Mouse (Mus musculus): ENCODE data around the gene Ddx49.

Ddx49 gene

DNA sequence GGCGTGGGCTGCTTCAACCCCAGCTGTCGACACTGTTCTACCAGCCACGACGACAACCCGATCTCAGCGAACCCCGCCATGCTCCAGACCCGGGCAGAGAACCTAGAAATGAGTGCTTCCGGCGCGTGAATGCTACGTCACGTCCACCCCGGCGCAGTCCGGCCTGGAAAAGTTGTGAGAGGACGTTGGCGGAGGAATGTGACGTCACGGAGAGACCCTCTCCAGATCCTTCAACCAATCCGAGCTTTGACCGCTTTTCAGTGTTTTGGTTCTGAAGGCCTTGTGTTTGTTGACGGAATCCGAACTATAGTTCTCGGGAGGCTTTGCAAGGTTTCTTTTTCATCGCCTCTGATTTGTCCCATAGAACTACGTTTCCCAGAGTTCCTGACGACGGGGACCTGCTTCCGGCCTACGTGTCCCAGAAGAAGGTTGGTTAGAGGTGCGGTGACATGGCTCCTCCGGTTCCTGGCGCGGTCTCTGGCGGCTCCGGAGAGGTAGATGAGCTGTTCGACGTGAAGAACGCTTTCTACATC, at the start of gene Ddx49, which contains the start of gene Cope:
Gene Ddx49, minus strand, starts transcription at position 132 of the 533 bp plus-strand sequence.
Gene Cope, plus strand, starts transcription at position 161 of the 533 bp plus-strand sequence.
- DNase-seq = peak; percentile 96

DNA sequence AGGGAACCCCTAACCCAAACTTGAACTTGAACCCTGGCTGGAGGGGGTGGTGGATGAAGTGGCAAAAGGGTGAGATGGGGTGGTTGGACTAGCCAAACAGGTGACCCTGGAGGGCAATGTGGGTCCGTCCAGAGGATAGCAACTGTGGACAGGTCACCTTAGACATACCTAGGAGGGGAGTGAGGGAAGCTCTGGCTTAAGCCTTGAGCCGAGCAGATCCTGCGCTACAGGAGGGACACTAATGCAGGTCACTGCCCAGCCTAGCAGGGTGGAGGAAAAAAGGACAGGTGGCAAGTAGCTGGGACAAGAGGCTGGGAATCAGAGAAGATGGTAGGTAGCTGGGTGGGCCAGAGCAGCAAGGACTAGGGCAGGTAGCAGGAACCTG, 49.7 kb upstream of the Ddx49 start:
- no peak for DNase-seq

DNA sequence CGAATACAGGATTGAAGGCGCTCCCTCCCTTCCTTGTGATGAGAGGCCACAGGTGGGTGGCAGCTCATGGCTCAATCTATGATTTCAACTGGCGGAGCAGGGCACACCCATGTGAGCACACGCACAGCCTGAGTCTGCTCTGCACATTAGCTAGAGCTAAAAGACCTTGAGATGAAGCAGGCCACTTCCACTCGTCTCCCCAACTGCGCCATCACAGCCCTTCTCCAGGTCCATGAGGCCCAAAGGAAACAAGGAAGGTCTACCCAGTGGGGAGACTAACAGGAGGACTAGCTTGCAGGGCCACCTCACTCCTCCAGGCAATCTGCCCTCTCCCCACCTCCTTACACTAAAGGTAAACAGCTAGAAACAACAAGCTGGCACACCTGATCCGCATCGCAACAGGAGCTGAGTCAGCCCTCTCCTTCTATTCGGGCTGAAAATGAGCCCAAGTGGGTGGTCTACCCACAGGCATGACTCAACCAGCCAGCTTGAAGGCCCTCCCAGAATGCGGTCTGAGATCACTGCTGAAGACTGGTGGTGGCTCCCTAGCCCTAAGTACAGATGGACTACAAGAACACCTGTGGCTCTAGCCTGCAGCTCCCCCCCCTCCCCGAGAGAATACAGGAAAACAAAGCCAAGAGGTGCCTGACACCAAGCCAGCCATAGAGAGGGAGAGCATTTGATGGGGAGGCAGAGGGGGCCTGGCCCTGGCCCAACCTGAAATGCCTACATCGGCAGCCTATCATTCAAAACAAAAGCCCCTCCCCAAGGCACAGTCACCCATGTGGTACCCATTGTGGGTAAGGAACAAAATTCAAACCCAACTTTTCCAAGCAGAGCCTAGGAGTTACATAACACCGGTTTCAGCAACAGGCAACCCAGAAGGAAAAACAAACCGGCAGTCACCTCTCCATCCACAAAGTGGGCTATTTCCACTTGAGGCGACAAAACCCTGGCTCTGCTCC, 49.0 kb upstream of the Ddx49 start:
- no peak for DNase-seq

DNA sequence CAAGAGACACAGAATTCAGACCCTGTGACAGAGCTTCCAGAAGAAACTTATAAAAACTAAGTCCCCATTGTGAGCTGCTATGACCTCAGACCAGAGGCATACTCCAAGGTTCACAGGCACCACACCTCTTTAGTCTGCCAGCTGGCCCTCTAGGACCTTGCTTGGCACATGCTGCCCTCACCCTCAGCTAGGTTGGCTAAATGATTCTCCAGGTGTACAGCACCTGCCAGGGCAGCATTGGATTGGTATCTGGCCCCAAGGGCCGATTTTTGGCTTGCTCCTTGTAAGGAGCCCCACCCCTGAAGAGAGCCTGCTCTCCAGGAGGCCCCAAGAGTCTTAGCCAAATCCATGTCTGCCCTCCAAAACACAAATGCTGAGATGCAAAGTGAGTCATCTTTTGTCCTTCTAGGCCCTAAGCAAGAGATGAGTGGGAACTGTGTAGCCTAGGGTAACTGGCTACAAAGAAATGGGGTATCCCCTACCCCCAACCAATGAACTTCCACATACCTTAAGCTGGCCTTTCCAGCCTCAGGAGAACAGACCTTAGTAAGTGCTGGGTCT, 45.7 kb upstream of the Ddx49 start:
- DNase-seq = no peak

DNA sequence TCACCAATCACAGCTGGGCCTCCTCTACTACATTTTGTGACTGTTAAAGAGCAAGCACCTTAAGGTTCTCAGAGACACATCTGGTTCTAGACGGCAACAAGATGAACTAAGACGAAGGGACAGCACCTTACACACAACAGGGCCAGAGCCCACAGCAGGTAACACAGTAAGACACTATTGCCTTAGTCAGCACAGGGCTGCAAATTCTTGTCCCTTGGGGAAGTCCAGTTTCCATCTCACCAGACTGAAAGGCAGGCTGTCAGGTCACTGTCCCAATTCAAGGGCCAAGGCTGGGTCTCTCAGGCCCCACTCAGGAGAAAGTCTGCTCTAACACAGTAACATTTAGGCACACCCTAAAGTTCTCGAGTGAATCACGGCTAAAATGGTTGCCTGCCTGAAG, 45.2 kb upstream of the Ddx49 start:
- DNase-seq = no peak

DNA sequence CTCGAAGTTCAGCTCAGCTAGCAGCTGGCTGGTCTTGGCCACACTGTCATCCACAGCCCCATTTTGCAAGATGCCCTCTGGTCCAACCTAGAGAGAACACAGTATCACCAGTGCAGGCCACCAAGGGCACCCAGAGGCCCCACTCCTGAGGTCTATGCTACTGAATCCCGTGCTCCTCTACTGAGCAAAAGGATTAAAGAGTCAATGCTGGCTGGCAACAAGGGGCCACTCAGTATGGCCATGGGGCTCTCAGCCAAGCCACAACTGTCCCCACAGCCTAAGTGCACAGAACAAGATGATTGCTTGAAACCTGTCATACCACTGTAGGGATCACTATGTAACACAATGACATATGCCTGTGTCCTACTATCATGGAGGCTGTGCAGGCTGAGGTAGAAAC, 42.0 kb upstream of the Ddx49 start:
- DNase-seq = no peak

DNA sequence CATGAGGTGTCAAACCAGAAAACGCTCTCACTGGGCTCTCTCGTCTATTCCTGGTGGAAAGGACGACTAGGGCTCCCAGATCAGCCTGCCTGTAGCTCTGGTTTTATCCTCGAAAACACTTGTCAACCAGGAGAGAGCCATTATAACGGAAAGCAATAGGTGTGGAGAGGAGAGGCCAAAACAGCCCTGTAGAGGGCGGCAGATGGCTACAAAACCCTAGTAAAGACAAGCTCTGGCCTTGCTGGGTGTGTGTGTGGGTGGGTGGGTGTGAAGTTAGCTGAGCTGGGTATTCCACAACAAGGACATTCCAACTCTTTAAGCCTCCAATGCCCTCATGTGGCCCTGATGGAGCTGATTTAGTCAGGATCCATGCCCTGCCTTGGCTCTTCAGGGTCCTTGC, 41.4 kb upstream of the Ddx49 start:
- DNase-seq = peak; percentile 45

DNA sequence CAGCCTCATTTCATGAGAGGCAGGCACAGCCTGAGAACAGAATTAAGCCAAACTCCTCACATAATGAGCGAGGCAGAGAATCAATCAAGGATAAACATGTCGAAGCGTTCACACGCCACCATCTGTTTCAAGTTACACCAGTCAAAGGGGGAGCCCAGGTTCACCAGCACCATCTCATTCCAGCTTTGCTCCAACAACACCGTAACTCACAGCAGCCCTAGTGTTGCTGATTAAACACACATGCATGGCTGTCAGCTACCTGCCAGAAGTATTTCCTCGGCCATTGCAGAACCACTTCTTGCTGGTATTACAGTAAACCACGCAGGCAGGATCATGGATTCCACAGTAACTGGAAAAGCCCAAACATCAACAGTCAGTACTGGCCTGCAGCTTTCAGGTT, 40.8 kb upstream of the Ddx49 start:
- no peak for DNase-seq

DNA sequence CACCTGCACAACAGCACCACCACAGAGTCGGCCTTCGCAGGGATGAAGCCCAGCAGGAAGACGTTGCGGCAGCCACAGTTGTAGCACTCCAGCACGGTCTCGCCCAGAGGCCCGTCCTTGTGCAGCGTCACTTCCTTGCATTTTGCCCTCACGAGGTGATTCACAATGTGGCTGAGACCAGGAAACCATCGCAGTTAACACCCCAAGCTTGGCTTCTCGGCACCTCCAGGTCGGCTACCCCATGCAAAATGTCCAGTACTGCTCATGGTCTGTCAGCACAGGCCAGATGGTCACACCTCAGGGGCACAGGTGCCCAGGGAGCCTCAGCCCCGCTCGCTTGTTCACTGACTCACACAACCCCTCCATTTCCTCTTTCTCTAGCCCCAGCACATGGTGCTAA, 39.7 kb upstream of the Ddx49 start:
- no peak for DNase-seq

DNA sequence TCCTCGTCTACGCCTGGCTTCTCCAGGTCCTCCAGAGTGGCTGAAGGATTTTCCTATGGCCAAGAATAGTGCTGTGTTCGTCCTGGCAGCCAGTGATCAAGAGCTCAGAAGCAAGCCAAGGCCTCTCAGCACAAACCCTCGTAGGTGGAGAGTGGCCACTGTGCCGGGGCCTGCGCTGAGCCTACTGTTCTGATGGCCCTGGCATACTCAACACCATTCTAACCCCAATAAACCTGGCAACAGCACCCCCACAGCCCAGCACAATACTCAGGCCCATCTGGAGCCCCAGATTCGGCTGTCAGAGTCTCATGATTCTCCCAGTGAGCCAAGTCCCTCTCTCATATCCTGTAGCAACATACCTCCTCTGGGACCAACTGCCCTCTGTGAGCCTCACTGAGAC, 38.4 kb upstream of the Ddx49 start:
- no peak for DNase-seq

DNA sequence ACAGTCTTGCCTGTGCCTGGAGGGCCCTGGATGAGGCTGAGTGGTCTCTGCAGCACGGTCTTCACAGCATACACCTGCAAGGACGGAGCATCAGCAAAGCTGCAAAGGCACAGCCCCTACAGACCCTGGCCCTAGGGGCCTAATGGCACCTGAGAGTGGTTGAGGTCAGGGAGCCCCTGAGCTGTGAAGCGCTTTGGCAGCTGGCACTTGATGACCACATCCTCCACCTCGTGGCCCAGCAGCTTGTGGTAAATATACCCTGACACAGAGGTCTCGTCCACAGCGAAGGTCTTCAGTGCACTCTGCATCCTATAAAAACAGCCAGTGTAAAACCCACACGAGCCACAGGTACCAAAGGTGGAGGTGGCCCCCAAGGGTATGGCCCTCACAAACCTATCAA, 36.6 kb upstream of the Ddx49 start:
- no peak for DNase-seq

DNA sequence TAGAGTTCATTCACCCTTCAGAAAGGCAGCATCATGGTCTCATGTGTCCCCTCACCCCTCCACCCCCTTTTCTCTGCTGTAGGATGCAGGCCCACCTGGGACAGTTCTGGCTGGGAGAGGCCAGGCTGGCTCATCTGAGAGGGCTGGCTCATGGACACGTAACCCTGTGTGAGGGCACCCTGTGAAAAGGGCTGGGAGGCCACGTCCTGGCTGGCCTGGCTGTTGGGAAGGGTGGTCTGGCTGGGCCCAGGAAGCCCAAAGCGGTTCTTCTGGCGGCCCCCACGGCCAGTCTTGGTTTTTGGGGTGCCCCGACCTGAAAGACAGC, 30.6 kb upstream of the Ddx49 start:
- no peak for DNase-seq

DNA sequence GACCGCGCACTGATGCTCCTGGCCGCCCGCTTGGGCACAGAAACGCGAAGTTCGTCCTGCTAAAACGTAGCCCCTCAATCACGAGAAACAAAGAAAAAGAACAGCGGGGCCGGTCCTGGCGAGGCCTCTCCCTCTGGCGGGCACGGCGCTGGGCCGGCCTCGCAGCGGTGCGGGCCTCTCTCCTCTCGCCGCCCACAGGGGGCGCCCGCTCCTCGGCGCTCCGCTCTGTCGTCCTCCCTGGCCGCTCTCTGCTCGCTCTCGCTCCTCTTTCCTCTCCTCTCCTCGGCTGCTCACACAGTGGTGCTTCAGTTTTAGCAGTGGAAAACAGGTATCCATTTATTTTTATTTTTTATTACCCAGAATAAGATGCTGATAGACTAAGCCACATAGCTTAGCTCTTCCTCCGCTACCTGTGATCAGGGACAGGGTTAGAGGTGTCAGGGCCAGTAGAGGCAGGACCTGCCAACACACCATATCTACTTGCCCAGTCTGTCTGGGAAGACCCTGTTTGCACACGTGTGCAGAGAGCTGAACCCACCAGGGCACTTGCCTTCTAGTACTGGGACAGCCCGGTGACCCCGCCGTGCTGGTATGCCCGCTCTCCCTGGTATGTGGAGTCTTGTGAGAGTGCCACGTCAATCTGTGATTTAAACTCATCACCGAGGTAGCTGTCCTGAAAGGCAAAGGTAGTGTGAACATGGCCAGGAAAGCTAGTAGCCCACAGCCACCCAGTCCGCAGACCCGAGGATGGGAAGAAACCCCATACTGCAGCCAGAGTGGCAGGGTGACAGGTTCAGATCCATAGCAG, 30.0 kb upstream of the Ddx49 start:
- peak; percentile 71 for DNase-seq

DNA sequence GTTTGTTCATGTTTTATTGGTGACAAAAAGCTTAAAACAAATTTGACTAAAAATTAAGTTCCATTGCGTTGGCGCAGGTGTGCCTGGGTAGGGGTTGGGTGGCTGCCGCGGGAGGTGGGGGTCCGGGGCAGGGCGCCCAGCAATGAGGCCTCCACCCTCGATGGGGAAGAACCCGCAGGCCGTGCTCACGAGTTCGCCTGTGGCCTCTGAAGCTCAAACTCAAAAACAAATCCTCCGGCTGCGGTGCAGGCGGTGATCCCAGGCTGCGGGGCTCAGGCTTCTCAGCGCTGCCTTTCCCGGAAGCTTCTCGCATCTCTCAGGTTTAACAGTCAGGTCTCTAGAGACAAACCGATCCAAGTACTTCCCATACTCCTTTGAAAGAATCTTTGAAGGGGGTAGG, 29.2 kb upstream of the Ddx49 start:
- no peak for DNase-seq

DNA sequence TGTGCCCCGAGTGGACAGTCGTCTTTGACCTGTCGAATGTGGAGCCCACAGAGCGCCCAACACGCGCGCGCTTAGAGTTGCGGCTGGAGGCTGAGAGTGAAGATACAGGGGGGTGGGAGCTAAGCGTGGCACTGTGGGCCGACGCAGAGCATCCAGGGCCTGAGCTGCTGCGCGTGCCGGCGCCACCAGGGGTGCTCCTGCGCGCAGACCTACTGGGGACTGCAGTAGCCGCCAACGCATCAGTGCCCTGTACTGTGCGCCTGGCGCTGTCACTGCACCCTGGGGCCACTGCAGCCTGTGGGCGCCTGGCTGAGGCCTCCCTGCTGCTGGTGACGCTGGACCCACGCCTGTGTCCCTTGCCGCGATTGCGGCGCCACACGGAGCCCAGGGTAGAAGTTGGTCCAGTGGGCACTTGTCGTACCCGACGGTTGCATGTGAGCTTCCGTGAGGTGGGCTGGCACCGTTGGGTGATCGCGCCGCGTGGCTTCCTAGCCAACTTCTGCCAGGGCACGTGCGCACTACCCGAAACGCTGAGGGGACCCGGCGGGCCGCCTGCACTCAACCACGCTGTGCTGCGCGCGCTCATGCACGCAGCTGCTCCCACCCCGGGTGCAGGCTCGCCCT, 28.6 kb upstream of the Ddx49 start:
- DNase-seq = peak; percentile 46

DNA sequence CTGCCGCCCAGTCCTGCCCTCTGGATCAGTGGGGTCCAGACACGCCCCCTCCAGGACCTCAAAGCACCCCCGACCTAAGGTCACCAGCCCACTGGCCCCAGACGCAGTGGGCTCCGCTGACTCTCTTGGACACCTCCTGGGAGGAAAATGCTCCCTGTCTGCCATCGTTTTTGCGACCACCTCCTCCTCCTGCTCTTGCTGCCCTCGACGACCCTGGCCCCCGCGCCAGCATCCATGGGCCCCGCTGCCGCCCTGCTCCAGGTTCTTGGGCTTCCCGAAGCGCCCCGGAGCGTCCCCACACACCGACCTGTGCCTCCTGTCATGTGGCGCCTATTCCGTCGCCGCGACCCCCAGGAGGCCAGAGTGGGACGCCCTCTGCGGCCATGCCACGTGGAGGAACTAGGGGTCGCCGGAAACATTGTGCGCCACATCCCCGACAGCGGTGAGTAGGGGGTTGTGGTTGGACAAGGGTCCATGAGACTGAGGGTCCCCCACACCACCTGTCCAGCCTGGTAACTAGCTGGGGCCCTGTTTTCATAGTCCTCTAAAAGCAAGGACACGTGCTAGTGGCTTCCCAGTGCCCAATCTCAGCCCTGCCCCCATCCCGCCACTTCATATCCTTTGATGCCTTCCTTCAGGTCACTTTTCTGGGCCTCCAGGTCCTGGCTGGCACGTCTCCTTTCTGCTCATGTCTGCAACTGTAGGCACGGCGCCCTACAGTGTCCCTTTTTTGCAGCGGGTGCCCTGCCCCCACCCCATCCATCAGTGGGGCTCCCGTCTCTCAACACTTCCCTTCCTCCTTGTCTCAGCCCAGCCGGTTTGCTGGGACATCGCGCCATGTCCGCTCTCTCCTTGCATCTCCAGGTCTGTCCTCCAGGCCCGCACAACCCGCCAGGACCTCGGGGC, 27.8 kb upstream of the Ddx49 start:
- DNase-seq = no peak

DNA sequence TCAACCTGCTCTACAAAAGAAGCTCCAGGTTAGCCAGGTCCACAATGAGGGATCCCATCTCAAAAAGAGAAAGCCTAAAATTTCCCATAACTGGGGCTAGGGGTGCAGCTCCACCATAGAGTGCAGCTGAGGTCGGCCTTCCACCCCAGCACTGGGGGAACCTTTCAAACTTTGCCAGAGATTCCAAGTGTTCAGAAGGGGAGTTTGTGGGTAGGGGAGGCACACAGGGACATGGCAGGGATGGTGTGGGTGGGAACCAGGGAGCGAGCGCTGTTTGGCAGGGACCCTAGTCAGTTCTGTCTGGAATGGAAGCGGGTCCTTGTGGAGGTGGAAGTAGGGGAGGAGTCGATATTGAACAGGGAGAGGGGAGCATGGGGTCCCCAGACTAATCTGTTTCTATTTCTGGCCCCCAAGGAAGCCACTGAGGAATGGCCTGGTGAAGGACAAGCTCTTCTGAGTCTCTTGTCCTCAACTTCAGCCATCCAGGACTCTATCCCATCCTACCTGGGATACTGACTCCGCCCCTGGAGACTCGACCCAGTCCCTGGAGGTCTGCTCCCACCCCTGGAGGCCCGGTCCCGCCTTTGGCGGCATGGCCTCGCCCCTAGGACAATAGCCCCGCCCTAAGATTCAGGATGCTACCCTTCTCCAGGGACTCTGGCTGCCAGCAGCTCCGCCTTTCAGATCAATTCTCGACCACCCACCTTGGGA, 27.0 kb upstream of the Ddx49 start, which contains the start of gene Gdf1:
Gene Gdf1, plus strand, starts transcription at position 694 of the 711 bp plus-strand sequence.
- DNase-seq = no peak

DNA sequence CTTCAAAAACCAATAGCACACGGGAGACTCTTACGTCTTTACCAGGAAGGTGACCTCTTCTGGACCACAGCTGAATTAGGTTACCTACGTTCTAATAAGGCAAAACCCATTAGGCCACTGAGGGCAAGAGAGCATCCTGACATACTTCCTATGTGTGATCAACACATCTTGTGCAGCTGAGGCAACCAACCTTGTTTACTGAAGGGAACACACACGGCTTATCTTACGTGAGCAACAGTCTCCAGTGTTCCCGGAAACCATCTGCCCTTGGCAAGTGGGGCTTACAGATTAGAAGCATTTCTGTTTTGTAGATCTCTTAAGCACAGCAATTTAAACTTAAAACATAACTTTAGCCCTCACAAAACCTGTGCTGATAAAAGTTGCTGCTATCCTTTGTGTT, 25.2 kb upstream of the Ddx49 start:
- DNase-seq = no peak

DNA sequence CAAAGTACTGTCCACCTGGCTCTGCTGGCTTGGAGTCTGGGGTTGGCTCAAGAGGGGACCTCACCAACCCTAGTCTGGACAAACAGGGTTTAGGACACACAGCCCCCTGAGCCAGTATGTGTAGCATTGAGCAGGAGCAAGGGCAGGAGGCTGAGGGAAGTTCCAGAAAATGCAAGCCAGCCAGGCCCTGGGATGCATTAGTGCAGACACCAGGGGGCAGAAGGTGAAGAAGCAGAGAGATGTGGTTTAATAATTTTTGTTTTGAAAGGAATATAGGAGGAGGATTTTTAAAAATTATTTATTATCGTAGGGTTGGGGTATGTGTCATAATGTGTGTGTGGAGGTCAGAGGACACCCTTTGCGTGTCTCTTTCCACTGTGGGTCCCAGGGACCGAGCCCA, 21.4 kb upstream of the Ddx49 start:
- no peak for DNase-seq

DNA sequence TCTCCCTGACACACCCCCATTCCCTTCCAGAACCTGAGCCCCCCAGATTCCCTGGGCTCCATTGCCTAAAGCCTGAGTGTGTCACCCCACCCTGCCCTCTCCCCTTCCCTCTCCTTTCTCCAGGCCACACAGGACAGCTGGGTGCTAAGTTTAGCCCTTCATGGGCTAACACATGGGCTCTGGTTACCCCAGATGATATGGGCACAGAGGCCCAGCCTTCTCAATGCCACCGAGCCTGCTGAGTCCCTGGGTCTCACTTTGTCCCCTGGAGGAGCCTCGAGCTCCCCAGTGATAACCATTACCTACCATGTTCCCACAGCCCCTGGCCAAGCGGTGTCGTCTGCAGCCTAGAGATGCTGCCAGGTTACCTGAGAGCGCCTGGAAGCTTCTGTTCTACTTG, 15.6 kb upstream of the Ddx49 start:
- no peak for DNase-seq

Data from kidney, postnatal 14 days (tissue).